Mouse (Mus musculus): ENCODE data around the gene Tcf7l2. TPM values are rescaled to one million over a fixed set of nuclear protein-coding genes. Genes with fewer than 3 reads are reported as not detected.

Tcf7l2 gene
- polyA plus RNA-seq, 1 experiment = 18.2 TPM

DNA sequence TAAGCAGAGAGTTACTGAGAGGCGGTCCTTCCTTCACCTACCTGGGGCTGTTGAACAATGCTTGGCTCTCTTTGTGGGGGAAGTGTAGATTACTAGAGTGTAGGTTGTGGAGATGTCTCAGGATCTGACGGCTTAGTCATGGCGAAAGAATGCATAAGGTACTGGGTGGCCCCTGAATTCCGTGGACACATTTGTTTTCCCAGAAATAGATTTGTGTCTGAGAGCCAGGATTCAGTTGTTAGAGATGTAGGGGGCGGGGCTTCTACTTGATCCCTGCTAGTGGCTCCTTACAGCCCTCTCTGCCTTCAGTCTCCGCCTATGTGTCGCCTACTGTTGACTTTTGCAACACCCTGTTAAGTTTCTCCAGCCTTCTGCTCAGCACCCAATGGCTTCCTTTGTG lies 12.7 kb downstream of the Tcf7l2 start:
- Histone ChIP-seq H3K36me3 (ENCODE audit: control insufficient read depth, insufficient read depth, low read length) (no peaks in the 10 kb centered on the region; the same call in 1 of the 2 replicates), H3K4me1 (ENCODE audit: control insufficient read depth, insufficient read depth, low read length) (no peaks in the 10 kb centered on the region), H3K4me3 (ENCODE audit: insufficient read depth, low read depth, low read length) (no peak overlapping the region), H3K27ac (ENCODE audit: insufficient read depth, low read depth, low read length) (no peak overlapping the region), H3K27me3 (replicated peaks; ENCODE audit: control insufficient read depth, insufficient read depth, low read length) (no peaks in the 10 kb centered on the region)
- TF ChIP-seq POLR2A (IDR thresholded peaks at IDR 0.05; ENCODE audit: low read depth, low read length) (no peak), CTCF (conservative IDR thresholded peaks at IDR 0.05; ENCODE audit: insufficient read depth, insufficient read length, low read depth, low read length) (no peak)
- peak; percentile 25 for DNase-seq
- WGBS = 72% methylated on average over 7 of the region's 7 CpGs

- Histone ChIP-seq H3K4me1 (ENCODE audit: control insufficient read depth, insufficient read depth, low read length) (no peaks in the 10 kb centered on the region), H3K36me3 (ENCODE audit: control insufficient read depth, insufficient read depth, low read length) (no peaks in the 10 kb centered on the region), H3K27ac (ENCODE audit: insufficient read depth, low read depth, low read length) (no peak overlapping the region), H3K4me3 (ENCODE audit: insufficient read depth, low read depth, low read length) (no peak overlapping the region), H3K27me3 (replicated peaks; ENCODE audit: control insufficient read depth, insufficient read depth, low read length) (no peaks in the 10 kb centered on the region)
- 89% methylated on average over 9 of the region's 9 CpGs for WGBS
- TF ChIP-seq CTCF (conservative IDR thresholded peaks at IDR 0.05; ENCODE audit: insufficient read depth, insufficient read length, low read depth, low read length) (no peak), POLR2A (IDR thresholded peaks at IDR 0.05; ENCODE audit: low read depth, low read length) (no peak)
- DNase-seq = no peak
Measured at GRCm38 (mm10) chr19:55755462-55755861, 13.8 kb downstream of the Tcf7l2 start.

DNA sequence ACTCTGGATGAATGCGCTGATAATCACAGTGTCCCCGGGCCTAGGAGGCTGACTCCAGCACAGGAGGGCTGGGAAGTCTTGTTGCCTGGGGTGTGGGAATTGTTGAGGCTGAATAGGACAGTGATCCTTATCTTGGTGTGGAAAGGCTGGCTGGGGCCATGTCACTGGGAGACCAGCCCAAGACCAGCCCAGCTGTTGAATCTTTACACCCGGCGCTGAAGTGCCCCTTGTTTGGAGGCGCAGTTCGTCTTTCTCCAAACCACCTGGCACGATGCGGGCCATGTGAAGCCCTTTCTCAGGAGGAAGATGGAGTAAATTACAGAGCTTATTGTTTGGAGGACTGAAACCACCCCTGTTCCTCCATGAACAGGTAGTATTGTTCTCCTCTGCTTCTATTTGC lies 15.1 kb downstream of the Tcf7l2 start:
- no peaks in the 10 kb centered on the region for H3K27me3 ChIP-seq (replicated peaks; ENCODE audit: control insufficient read depth, insufficient read depth, low read length)
- WGBS = 57% methylated on average over 8 of the region's 8 CpGs
- TF ChIP-seq CTCF (conservative IDR thresholded peaks at IDR 0.05; ENCODE audit: insufficient read depth, insufficient read length, low read depth, low read length) (no peak), POLR2A (IDR thresholded peaks at IDR 0.05; ENCODE audit: low read depth, low read length) (no peak)
- DNase-seq = no peak
- H3K27ac ChIP-seq (ENCODE audit: insufficient read depth, low read depth, low read length) = no peak overlapping the region
- H3K4me3 ChIP-seq (ENCODE audit: insufficient read depth, low read depth, low read length) = no peak overlapping the region
- peaks cover 9% of the 10 kb centered on the region for H3K4me1 ChIP-seq (ENCODE audit: control insufficient read depth, insufficient read depth, low read length)
- no peaks in the 10 kb centered on the region for H3K36me3 ChIP-seq (ENCODE audit: control insufficient read depth, insufficient read depth, low read length)

- no peak for TF ChIP-seq POLR2A (IDR thresholded peaks at IDR 0.05; ENCODE audit: low read depth, low read length)
- TF ChIP-seq CTCF (conservative IDR thresholded peaks at IDR 0.05; ENCODE audit: insufficient read depth, insufficient read length, low read depth, low read length) = no peak
- DNase-seq = no peak
- Histone ChIP-seq H3K36me3 (ENCODE audit: control insufficient read depth, insufficient read depth, low read length) (no peaks in the 10 kb centered on the region), H3K27me3 (replicated peaks; ENCODE audit: control insufficient read depth, insufficient read depth, low read length) (no peaks in the 10 kb centered on the region), H3K4me3 (ENCODE audit: insufficient read depth, low read depth, low read length) (no peak overlapping the region), H3K4me1 (ENCODE audit: control insufficient read depth, insufficient read depth, low read length) (peaks cover 15% of the 10 kb centered on the region), H3K27ac (ENCODE audit: insufficient read depth, low read depth, low read length) (no peak overlapping the region)
- 88% methylated on average over 6 of the region's 6 CpGs for WGBS
Measured at GRCm38 (mm10) chr19:55757403-55757802, 15.8 kb downstream of the Tcf7l2 start.

DNA sequence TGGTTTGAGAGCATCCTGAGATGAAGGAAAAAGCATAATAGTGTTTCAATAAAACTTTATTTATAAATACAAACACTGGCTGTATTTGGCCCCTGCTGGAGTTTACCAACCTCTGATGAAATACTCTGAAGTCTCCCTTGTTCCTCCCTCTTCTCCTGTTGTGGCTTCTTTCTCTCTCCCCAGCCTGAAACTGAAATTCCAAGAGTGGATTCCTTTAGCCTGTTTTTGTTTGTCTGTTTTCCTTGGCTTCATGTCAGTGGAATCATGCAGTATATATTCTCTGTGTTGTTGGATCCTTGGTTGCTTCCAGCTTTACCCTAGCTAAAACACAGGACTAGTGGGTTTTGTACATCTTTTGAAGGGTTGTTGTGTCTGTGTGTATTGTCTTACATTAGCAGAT lies 16.5 kb downstream of the Tcf7l2 start:
- no peaks in the 10 kb centered on the region for H3K36me3 ChIP-seq (ENCODE audit: control insufficient read depth, insufficient read depth, low read length)
- no peak overlapping the region for H3K27ac ChIP-seq (ENCODE audit: insufficient read depth, low read depth, low read length)
- DNase-seq = no peak
- H3K27me3 ChIP-seq (replicated peaks; ENCODE audit: control insufficient read depth, insufficient read depth, low read length) = no peaks in the 10 kb centered on the region
- no peak overlapping the region for H3K4me3 ChIP-seq (ENCODE audit: insufficient read depth, low read depth, low read length)
- no peak for TF ChIP-seq CTCF (conservative IDR thresholded peaks at IDR 0.05; ENCODE audit: insufficient read depth, insufficient read length, low read depth, low read length)
- TF ChIP-seq POLR2A (IDR thresholded peaks at IDR 0.05; ENCODE audit: low read depth, low read length) = no peak
- peaks cover 15% of the 10 kb centered on the region for H3K4me1 ChIP-seq (ENCODE audit: control insufficient read depth, insufficient read depth, low read length)

DNA sequence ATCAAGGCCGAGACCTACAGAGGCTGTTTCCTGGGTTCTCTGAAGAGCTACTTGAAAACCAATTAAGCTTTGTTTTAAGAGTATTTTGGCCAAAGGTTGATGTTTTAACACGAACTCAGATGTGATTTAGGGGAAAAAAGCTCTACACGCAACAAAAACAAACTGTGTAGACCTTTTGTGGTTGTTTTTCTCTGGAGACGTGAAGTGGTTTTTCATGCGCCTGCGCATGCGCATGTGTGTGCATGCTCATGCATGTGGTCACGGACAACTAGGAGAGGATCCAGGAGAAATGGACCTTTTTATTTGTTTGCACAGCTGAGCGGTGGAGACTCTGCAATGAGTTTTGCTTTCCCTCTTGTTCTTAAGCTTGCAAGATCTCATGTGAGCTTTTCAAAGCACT lies 17.4 kb downstream of the Tcf7l2 start:
- Histone ChIP-seq H3K4me3 (ENCODE audit: insufficient read depth, low read depth, low read length) (no peak overlapping the region), H3K36me3 (ENCODE audit: control insufficient read depth, insufficient read depth, low read length) (no peaks in the 10 kb centered on the region), H3K27ac (ENCODE audit: insufficient read depth, low read depth, low read length) (no peak overlapping the region), H3K4me1 (ENCODE audit: control insufficient read depth, insufficient read depth, low read length) (peaks cover 15% of the 10 kb centered on the region), H3K27me3 (replicated peaks; ENCODE audit: control insufficient read depth, insufficient read depth, low read length) (no peaks in the 10 kb centered on the region)
- DNase-seq = peak; percentile 40
- WGBS = 68% methylated on average over 9 of the region's 9 CpGs
- TF ChIP-seq POLR2A (IDR thresholded peaks at IDR 0.05; ENCODE audit: low read depth, low read length) (no peak), CTCF (conservative IDR thresholded peaks at IDR 0.05; ENCODE audit: insufficient read depth, insufficient read length, low read depth, low read length) (no peak)

DNA sequence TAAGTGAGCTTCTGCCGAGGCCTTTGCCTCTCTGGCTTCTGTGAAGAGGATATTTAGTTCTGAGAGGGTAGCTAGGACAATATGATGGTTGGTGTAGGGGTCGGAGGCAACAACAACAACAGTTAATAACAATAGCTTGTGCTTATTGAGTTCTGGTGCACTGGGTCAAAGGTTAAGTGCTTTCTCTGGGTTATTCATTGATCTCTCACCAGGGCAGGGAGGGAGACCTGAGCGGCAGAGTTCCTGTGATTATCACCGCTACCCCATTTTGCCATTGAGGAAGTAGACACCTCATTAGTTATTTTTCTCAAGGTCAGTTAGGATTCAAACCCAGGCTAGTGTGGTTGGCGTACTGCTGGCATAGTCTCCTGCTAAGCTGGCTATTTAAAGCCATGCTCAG lies 19.5 kb downstream of the Tcf7l2 start:
- Histone ChIP-seq H3K4me1 (ENCODE audit: control insufficient read depth, insufficient read depth, low read length) (peaks cover 15% of the 10 kb centered on the region), H3K36me3 (ENCODE audit: control insufficient read depth, insufficient read depth, low read length) (no peaks in the 10 kb centered on the region), H3K27me3 (replicated peaks; ENCODE audit: control insufficient read depth, insufficient read depth, low read length) (no peaks in the 10 kb centered on the region), H3K4me3 (ENCODE audit: insufficient read depth, low read depth, low read length) (no peak overlapping the region), H3K27ac (ENCODE audit: insufficient read depth, low read depth, low read length) (no peak overlapping the region)
- WGBS = 48% methylated on average over 5 of the region's 5 CpGs
- DNase-seq = peak; percentile 60
- TF ChIP-seq CTCF (conservative IDR thresholded peaks at IDR 0.05; ENCODE audit: insufficient read depth, insufficient read length, low read depth, low read length) (no peak), POLR2A (IDR thresholded peaks at IDR 0.05; ENCODE audit: low read depth, low read length) (no peak)

- peak; percentile 72 for DNase-seq
- TF ChIP-seq POLR2A (IDR thresholded peaks at IDR 0.05; ENCODE audit: low read depth, low read length) (no peak), CTCF (conservative IDR thresholded peaks at IDR 0.05; ENCODE audit: insufficient read depth, insufficient read length, low read depth, low read length) (no peak)
- Histone ChIP-seq H3K4me1 (ENCODE audit: control insufficient read depth, insufficient read depth, low read length) (peaks cover 15% of the 10 kb centered on the region), H3K36me3 (ENCODE audit: control insufficient read depth, insufficient read depth, low read length) (no peaks in the 10 kb centered on the region), H3K4me3 (ENCODE audit: insufficient read depth, low read depth, low read length) (no peak overlapping the region), H3K27ac (ENCODE audit: insufficient read depth, low read depth, low read length) (no peak overlapping the region), H3K27me3 (replicated peaks; ENCODE audit: control insufficient read depth, insufficient read depth, low read length) (no peaks in the 10 kb centered on the region)
- WGBS = 74% methylated on average over 3 of the region's 3 CpGs
Measured at GRCm38 (mm10) chr19:55762187-55762586, 20.6 kb downstream of the Tcf7l2 start.

Data from kidney, adult 2 months (tissue).